Mouse (Mus musculus) E14TG2a.4 (cell line): Measurements from ENCODE around the gene Ciz1.

ENCODE experiments used
- CTCF ChIP-seq: conservative IDR thresholded peaks from 2 replicates; pipeline ENCODE4 v1.5.1; 2014; ENCODE audit warnings: low read length
- POU5F1 ChIP-seq: IDR thresholded peaks from 2 replicates; pipeline ENCODE4 v1.6.1; 2014; ENCODE audit warnings: low read length, borderline replicate concordance

GRCm38 (mm10) chr2:32413936-32414335 is 61.8 kb downstream of the Ciz1 start:
- TF ChIP-seq CTCF (no peak), POU5F1 (no peak)
